Mouse (Mus musculus): ENCODE measurements around the gene Pax8. TPM values are rescaled to one million over a fixed set of nuclear protein-coding genes. Genes with fewer than 3 reads are reported as not detected.

Gene Pax8
- total and polyA plus RNA-seq, 3 experiments = 0.17 to 0.60 TPM; not detected in 1

GRCm38 (mm10) chr2:24409166-24409565 is 66.2 kb downstream of the Pax8 start:
- H3K27ac ChIP-seq (ENCODE audit: insufficient read depth, low read depth) = no peak overlapping the region
- dilution Hi-C loops (cut with MboI; ENCODE audit: extremely low pct_ligation_motif_present, extremely low pct_unique_long_range_greater_than_20kb, low sequenced_read_pairs) (no loop called here), in situ Hi-C loops (cut with MboI; ENCODE audit: low pct_ligation_motif_present, low pct_unique_long_range_greater_than_20kb, low sequenced_read_pairs) (loop anchor here (10.0 to 25.0 kb wide), 2 partner anchors 156 to 353 kb away; partner anchors contain the start of gene Cacna1b)
- peak; percentile 65 for DNase-seq (ENCODE audit: extremely low read depth)
- H3K4me3 ChIP-seq (replicated peaks in 1 of 3; ENCODE audit: low read depth in 2 of 3, low read length in 2 of 3, poor library complexity in 1 of 3) = no peak overlapping the region
- no peaks in the 10 kb centered on the region for H3K9me3 ChIP-seq (replicated peaks; ENCODE audit: low read length)
- H3K4me1 ChIP-seq (ENCODE audit: control insufficient read depth in 1 of 2, insufficient read depth in 2 of 2) = no peaks in the 10 kb centered on the region
- TF ChIP-seq MAX (IDR thresholded peaks at IDR 0.05; ENCODE audit: low read length) (no peak), ZMIZ1 (IDR thresholded peaks at IDR 0.05; ENCODE audit: low read depth, low read length) (no peak; the same call in 1 of the 2 replicates), MAZ (IDR thresholded peaks at IDR 0.05; ENCODE audit: low read depth, low read length) (no peak), ETS1 (conservative IDR thresholded peaks at IDR 0.05; ENCODE audit: low read depth, low read length) (no peak), MYC (IDR thresholded peaks at IDR 0.05; ENCODE audit: low read depth, low read length) (no peak), MAFK (IDR thresholded peaks at IDR 0.05; ENCODE audit: insufficient replicate concordance, low read length) (no peak), E2F4 (IDR thresholded peaks at IDR 0.05; ENCODE audit: insufficient replicate concordance, low read depth, low read length) (no peak), ELF1 (IDR thresholded peaks at IDR 0.05; ENCODE audit: low read depth, low read length) (no peak), SIN3A (IDR thresholded peaks at IDR 0.05; ENCODE audit: low read length) (no peak), KAT2A (IDR thresholded peaks at IDR 0.05; ENCODE audit: insufficient replicate concordance, low read length) (no peak), SMC3 (IDR thresholded peaks at IDR 0.05; ENCODE audit: low read depth, low read length) (peak; percentile 74), PAX5 (IDR thresholded peaks at IDR 0.05; ENCODE audit: low read length) (no peak), POLR2AphosphoS2 (IDR thresholded peaks at IDR 0.05; ENCODE audit: low read depth, low read length) (peak; percentile 19; the same call in 1 of the 2 replicates), BHLHE40 (IDR thresholded peaks at IDR 0.05; ENCODE audit: low read depth, low read length) (no peak), CTCF (conservative IDR thresholded peaks at IDR 0.05 in 1 of 2, IDR thresholded peaks at IDR 0.05 in 1 of 2; ENCODE audit: low read depth in 2 of 2, low read length in 2 of 2) (peak; percentile 82), EP300 (IDR thresholded peaks at IDR 0.05; ENCODE audit: low read length) (no peak), JUN (IDR thresholded peaks at IDR 0.05; ENCODE audit: insufficient read depth, low read depth, low read length) (no peak), RAD21 (IDR thresholded peaks at IDR 0.05; ENCODE audit: low read depth, low read length) (peak; percentile 74)
- peaks cover 45 to 75% of the 10 kb centered on the region in 2 experiments for H3K36me3 ChIP-seq (replicated peaks in 1 of 2; ENCODE audit: control insufficient read depth in 1 of 2, insufficient read depth in 1 of 2, low read length in 1 of 2)
- no peaks in the 10 kb centered on the region for H3K79me2 ChIP-seq (replicated peaks; ENCODE audit: control insufficient read depth, extremely low read depth, insufficient read depth, poor library complexity, severe bottlenecking)
- H3K9ac ChIP-seq (ENCODE audit: insufficient read depth, low read depth) = no peak overlapping the region
- no peaks in the 10 kb centered on the region for H3K27me3 ChIP-seq (replicated peaks)
- no peak overlapping the region for H3K4me2 ChIP-seq (ENCODE audit: insufficient read depth, low read depth, poor library complexity, severe bottlenecking)

- Histone ChIP-seq H3K4me2 (ENCODE audit: insufficient read depth, low read depth, poor library complexity, severe bottlenecking) (no peak overlapping the region), H3K79me2 (replicated peaks; ENCODE audit: control insufficient read depth, extremely low read depth, insufficient read depth, poor library complexity, severe bottlenecking) (no peaks in the 10 kb centered on the region), H3K36me3 (replicated peaks in 1 of 2; ENCODE audit: control insufficient read depth in 1 of 2, insufficient read depth in 1 of 2, low read length in 1 of 2) (peaks cover 58 to 88% of the 10 kb centered on the region in 2 experiments), H3K27ac (ENCODE audit: insufficient read depth, low read depth) (no peak overlapping the region), H3K9me3 (replicated peaks; ENCODE audit: low read length) (no peaks in the 10 kb centered on the region), H3K9ac (ENCODE audit: insufficient read depth, low read depth) (no peak overlapping the region), H3K4me3 (replicated peaks in 1 of 3; ENCODE audit: low read depth in 2 of 3, low read length in 2 of 3, poor library complexity in 1 of 3) (no peak overlapping the region), H3K4me1 (ENCODE audit: control insufficient read depth in 1 of 2, insufficient read depth in 2 of 2) (no peaks in the 10 kb centered on the region), H3K27me3 (replicated peaks) (no peaks in the 10 kb centered on the region)
- in situ Hi-C loops (cut with MboI; ENCODE audit: low pct_ligation_motif_present, low pct_unique_long_range_greater_than_20kb, low sequenced_read_pairs) = loop anchor here (10.0 to 25.0 kb wide), 2 partner anchors 157 to 354 kb away; partner anchors contain the start of gene Cacna1b
- dilution Hi-C loops (cut with MboI; ENCODE audit: extremely low pct_ligation_motif_present, extremely low pct_unique_long_range_greater_than_20kb, low sequenced_read_pairs) = no loop called here
- DNase-seq (ENCODE audit: extremely low read depth) = no peak
- TF ChIP-seq MXI1 (IDR thresholded peaks at IDR 0.05; ENCODE audit: low read depth, low read length) (no peak), USF2 (conservative IDR thresholded peaks at IDR 0.05; ENCODE audit: low read depth, low read length) (no peak), RAD21 (IDR thresholded peaks at IDR 0.05; ENCODE audit: low read depth, low read length) (no peak), UBTF (IDR thresholded peaks at IDR 0.05; ENCODE audit: low read depth, low read length) (no peak), TBP (conservative IDR thresholded peaks at IDR 0.05; ENCODE audit: low read depth, low read length) (no peak), ZC3H11A (IDR thresholded peaks at IDR 0.05; ENCODE audit: low read depth, low read length) (no peak), MYC (IDR thresholded peaks at IDR 0.05; ENCODE audit: low read depth, low read length) (no peak), JUND (conservative IDR thresholded peaks at IDR 0.05; ENCODE audit: low read depth, low read length) (no peak), EP300 (IDR thresholded peaks at IDR 0.05; ENCODE audit: low read length) (no peak), USF1 (IDR thresholded peaks at IDR 0.05; ENCODE audit: low read depth, low read length) (no peak), ZMIZ1 (IDR thresholded peaks at IDR 0.05; ENCODE audit: low read depth, low read length) (no peak), MAZ (IDR thresholded peaks at IDR 0.05; ENCODE audit: low read depth, low read length) (no peak), MAFK (IDR thresholded peaks at IDR 0.05; ENCODE audit: insufficient replicate concordance, low read length) (no peak), POLR2A (IDR thresholded peaks at IDR 0.05; ENCODE audit: low read depth, low read length) (no peak), SIN3A (IDR thresholded peaks at IDR 0.05; ENCODE audit: low read length) (no peak), NRF1 (IDR thresholded peaks at IDR 0.05; ENCODE audit: low read depth, low read length) (no peak), CHD2 (IDR thresholded peaks at IDR 0.05; ENCODE audit: low read length) (no peak)
These were observed 67.5 kb downstream of the Pax8 start for GRCm38 (mm10) chr2:24407701-24408485.
